Mouse (Mus musculus): ENCODE results near the gene Trpt1. TPM values are rescaled to one million over a fixed set of nuclear protein-coding genes. Genes with fewer than 3 reads are reported as not detected.

Trpt1 gene
- total RNA-seq, 2 experiments from 2014 or later: not detected

DNA sequence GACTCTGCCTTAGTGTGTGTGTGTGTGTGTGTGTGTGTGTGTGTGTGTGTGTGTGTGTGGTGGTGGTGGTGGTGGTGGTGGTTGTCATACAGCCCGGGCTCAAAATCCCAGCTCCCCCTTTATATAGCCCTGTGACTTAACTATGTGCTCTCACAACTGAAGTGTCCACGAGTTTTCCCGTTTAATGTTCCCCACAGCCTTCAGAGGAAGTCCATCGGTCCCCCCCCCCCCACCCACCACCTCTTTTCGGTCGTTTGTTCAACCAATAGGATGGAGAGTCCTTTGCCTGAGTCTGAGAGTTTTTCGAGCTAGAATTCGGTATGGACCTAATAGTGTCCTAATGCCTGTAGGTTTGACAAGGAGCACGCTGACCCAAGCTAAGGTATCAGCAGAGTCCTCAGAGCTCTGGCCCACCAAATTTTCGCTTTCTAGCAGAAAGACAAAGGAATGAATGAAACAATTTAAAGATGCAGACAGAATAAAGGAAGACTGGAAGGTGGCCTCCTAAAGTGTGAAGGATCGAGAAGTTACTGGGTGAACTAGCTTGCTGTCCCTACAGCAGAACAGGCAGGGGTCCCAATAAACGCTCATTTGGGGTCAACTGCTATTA, 22.2 kb upstream of the Trpt1 start:
- ATAC-seq (replicated peaks; ENCODE audit: low FRiP score, poor library complexity, severe bottlenecking): no peak

DNA sequence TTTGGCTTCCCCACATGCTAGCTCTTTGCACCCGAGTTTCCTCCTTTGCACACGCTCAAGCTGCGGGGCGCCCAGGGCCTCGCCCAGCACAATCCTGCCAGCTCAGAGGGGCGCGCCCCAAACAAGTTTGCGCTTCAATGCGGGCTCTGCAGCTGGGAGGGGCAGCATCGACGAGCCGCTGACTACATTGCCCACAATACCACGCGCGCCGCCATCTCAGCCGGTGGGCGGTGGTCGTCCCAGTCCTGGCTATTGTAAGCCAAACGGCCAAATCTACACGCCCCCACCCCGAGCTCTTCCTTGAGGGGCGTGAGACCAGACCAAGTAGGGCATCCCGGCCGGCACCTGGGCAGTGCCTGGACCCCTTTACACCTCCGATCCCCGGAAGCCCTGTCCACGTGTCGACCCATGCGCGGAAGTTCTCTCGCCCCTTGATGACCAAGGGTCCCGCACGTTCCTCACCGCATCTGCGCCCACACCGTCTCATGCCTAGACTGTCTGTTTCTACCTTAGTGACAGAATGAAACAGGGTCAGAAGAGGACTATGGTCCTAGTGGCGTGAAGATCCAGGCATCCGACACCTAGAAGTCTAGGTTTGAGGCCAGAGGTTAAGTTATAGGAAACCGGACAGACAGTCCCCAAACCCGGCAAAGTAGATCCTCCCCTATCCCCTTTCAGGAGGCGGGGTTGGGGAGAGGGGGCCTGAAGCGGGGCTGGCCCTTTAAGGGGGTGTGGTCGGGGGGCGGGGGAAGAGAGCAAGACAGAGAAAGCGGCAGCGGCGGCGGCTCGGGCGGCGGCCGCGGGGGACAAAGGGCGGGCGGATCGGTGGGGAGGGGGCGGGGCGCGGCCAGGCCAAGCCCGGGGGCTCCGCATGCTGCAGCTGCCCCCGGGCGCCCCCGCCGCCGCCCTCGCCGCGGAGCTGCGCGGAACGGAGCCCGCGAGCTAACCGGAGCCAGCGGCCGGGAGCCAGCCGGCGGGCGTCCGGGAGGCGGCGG, 21.4 kb upstream of the Trpt1 start, which contains the start of gene Ppp1r14b:
TSS of gene Ppp1r14b (plus strand) at position 758 of the 995 bp plus-strand sequence.
- peak; percentile 59 for ATAC-seq (replicated peaks; ENCODE audit: low FRiP score, poor library complexity, severe bottlenecking)

DNA sequence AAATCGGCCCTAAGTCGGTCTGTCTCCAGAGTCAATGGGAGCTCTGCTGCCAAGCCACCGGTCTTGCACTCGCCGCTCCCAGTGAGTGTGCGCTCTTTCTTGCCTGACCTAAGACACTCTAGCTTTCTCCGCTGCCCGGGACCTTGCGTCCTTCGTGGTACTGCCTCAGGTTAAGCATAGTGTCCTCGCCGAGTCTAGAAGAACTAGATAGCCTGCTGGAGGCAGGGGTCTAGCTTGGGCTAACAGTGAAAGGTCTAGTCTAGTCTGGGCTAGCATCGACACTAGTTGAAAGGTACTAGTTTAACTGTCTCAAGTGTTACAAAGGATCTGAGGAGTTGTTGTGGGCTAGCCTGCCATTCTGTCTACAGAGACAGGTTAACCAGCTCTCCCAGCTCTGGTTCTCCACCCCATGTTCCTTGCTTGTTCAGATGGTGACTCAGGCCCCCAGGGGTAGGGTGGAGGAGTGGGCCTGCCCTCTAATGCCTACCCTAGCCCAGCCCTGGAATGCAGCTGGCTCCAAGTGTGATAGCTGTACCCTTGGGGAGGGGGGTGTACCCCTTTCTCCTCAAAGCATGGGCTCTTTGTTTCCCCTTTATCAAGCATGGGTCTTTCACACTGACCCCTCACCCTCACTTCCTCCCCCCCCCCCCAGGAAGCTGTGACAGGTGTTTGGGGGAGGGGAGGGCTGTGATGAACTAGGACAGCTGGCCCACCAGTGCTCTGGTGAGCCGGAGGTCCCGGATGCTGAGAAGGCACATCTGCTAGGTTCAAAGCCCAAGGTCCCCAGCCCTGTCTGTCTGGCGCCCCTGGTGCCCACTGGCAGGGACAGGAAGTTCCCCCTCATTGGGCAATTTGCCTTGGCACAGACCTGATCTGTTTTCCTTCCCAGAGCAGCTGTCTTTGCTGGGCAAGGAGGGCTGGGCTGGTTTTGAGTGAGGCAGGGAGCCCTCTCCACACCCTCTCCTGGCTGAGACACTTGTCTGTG, 20.1 kb upstream of the Trpt1 start, which contains the start of gene Plcb3:
TSS of gene Plcb3 (minus strand) at position 934 of the 985 bp plus-strand sequence.
- ATAC-seq (replicated peaks; ENCODE audit: low FRiP score, poor library complexity, severe bottlenecking): no peak

DNA sequence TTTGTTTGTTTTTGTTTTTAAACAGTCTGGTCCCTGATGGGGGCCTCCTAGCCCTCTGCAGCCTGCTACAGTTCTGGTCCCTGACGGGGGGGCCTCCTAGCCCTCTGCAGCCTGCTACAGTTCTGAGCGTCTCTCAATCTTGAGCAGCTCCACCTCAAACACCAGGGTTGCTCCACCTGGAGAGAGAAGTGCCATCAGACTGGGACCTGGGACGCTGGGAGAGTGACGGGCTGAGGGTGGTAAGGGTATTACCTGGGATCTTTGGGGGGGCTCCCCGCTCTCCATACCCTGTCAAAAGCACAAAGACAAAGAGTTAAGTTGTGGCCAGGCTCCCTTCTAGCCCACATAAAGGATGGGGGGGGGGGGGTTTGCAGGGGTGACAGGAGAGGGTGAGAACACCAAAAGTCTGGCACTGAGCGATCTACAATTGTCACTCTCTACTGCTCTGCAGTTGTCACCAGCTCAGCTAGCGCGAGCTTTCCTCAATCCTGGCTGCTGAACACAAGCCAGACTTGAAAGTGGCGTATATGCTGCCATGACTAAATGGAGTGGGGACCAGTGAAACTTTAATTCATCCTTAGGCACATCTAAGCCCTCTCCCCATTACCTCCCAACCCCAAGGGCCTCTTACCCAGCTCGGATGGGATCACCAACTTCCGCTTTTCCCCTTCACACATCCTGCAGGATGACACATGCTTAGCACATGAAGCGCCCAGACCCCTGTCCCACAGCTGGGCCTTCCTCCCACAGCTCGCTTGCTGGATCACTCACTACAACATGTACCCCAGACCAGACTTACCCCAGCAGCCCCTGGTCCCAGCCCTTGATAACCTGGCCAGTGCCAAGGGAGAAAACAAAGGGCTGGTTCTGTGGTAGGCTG, 17.9 kb upstream of the Trpt1 start:
- no peak for ATAC-seq (replicated peaks; ENCODE audit: low FRiP score, poor library complexity, severe bottlenecking)

DNA sequence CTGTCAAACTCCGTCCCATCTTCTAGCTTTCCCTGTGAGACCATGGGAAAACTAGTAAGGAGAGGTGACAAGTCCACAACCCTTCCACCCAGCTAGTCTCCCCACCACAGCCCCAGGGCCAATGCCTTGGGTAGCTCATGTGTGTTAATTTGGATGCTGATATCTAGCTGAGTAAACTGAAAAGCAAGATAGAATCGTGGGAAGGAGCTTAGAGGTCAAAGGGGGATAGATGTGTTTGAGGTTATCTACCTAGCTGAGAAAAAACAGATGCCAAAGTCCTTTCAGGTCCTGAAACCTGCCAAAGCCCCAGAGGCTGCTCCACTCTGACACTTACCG, 17.3 kb upstream of the Trpt1 start:
- no peak for ATAC-seq (replicated peaks; ENCODE audit: low FRiP score, poor library complexity, severe bottlenecking)

DNA sequence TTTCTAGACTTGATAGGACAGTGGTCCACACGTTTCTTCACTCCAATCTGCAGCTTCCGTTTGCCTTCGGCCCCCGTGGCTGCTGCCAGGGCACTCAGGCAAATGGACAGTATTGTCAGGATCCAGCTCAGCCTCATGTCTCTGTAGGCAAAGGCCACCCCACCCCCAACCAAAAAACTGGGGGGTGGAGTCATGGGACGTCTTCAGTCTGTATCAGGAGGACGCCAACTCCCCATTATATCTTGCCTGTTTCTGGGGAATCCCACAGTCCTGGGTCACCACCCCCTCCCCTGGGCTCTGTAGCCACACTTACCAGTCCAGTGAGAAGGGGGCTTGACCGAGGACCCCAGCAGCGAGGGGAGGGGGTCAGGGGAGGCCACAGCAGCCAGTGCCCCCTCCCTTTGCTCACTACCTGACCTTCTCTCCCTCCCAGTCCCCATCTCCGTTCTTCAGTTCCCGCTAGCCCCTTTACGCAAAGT, 16.9 kb upstream of the Trpt1 start:
- no peak for ATAC-seq (replicated peaks; ENCODE audit: low FRiP score, poor library complexity, severe bottlenecking)

DNA sequence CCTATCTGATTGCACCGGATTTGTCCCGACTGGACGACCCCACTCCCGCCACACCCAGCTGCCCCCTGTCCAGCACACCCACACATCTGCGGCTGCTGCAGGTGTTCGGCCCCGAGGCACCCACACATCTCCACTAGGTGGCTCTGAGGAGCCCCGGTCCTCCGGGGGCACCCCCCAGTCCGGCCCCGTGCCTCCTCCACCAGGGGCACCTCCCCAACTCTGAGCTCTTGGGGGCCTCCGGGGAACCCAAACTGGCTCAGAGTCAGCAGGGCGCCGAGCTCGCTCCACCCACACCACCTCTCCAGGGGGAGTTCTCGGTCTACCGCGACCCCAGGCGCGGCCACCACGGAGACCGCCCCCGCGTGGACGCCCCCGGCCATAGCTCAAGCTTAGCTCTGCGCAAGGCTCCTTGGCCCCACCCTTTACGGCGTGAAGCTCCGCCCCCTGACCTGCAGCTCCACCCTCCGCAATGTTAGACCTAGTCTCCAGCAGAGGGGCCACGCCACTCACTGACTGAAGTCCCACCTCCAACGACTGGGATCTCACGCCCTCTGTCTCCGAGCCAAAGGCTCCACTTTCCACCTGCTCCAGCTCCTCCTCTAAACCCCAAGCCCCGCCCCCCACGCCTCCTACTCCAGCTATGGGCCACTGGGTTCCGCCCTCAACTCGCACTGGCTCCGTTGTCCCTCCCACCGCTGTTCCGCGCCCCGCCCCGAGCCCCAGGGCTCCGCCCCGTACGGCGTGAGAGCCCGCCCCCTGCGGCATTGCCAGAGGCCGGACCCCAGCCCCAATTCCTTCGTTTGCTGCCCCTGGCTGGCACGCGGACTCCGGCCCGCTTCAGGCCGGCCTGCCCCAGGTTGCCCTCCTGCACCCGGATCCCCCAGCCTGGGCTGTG, 16.2 kb upstream of the Trpt1 start:
- peak; percentile 84 for ATAC-seq (replicated peaks; ENCODE audit: low FRiP score, poor library complexity, severe bottlenecking)

DNA sequence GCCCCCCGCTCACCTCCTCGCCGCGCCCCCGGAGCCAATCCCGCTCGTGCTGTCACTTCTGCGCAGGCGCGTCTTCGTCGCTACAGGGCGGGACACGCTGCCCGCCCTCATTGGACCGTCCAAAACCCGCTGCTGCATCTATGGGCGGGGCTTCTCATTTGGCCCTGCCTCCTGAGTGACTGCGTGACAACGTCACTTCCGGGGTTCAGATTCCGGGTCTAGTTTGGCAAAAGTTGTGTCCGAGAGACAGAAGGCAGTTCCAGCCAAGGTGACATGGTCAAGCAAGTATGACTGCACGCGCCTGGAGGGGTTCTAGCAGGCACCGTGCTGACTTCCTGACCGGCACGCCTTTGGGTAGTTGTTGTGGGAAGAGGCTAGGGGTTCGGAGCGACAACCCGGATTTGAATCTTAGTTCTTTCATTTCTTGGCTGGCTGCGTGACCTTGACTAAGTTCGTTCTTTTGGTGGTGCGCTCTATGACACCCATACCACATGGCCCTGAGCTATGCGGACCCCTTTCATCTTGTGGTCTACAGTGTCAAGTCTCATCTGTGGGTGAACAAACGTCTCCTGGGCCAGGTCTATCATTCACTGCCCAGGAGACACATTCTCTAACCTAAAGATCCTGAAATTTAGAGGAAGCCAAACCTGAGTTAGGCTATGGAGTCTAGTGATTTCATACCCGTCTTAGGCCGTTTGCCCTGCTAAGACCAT, 15.4 kb upstream of the Trpt1 start, which contains the start of gene Fkbp2:
TSS of gene Fkbp2 (minus strand) at position 121 of the 713 bp plus-strand sequence.
- ATAC-seq (replicated peaks; ENCODE audit: low FRiP score, poor library complexity, severe bottlenecking): peak; percentile 82

DNA sequence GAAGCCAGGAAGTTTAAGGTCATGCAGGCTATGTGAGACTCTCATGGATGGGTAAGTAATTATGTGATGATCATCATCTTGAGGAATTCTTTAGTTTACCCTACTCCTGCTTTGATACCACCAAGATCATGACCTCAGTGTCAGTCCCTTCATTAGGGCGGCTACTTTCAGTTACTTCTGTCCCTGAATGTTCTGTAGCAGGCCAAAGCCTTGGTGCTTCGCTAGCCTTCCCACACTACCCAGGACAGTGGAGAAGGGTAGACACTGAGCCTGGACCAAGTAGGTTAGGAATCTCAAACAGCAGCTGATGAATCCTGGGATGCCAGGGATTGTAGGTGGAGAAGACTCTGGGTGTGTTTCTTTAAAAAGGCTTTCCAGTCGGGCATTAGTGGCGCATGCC, 14.5 kb upstream of the Trpt1 start:
- no peak for ATAC-seq (replicated peaks; ENCODE audit: low FRiP score, poor library complexity, severe bottlenecking)

DNA sequence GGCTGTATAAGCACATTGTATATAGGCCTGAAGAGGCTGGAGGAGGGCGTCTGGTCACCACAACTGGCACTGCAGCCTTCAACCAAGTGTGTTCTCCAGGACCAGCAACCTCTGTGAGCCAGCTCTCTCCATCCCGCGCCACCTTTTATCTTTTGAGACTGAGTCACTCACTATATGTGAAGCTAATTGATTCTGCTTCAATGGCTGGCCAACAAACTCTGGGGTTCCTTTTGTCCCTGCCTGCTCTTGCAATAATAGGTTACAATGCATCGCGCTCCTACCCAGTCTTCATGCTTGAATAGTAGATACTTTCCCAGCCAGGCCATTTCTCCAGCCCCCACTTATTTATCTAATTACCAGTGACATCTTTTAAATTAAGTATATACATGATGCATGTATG, 12.3 kb upstream of the Trpt1 start:
- ATAC-seq (replicated peaks; ENCODE audit: low FRiP score, poor library complexity, severe bottlenecking): no peak

DNA sequence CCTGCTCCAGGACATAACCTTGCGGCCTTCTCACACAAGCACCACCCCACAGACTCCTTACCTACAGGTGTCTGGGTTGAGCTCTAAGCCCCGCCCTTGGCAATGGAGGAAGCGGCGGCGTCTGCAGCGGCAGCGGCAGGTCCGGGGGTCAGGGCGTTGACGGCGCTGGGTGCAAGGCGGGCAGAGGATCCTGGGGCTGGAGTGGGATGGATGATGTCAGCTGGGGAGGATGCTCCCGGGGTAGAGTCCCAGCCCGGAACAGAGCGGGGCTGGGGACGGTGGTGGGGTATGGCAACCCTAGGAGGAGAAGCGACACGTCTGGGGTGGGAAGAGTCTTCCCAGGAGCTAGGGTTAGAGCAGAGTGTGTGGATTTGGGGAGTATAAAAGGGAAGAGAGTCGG, 10.6 kb upstream of the Trpt1 start:
- ATAC-seq (replicated peaks; ENCODE audit: low FRiP score, poor library complexity, severe bottlenecking): no peak

DNA sequence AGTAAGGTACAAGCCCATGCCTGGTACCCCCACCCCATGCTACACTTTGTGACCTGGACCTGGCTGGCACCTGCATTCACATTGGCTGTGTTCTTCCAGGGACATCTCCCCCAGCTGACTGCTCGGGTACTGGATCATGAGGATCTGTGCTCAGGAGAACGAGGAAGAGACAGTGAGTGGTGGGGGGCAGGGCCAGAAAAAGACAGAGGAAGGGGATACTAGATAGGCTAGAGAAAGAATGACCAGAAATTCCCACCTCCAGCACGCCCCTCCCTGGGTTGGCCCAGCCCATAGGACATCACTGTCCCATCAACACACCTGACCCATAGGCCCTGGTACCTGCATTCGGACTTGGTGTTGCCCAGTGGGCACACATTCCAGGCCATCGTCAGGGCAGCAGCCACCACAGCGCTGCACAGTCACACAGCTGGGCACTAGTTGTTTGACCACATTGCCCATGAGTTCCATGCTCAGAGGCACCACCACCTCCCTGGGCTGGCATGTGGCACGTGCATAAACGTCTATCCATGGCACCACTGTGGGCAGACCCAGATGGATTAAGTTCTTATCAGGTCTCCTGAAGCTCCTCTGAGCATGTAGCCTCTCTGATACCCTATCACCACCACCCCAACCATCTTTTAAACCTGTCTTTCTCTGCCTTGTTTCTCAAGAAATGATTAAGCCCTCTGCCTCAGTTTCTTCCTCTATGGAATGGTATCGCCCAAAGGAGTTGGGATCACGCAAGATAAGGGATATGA, 9.8 kb upstream of the Trpt1 start:
- ATAC-seq (replicated peaks; ENCODE audit: low FRiP score, poor library complexity, severe bottlenecking): peak; percentile 13; the same call in 1 of the 2 replicates

DNA sequence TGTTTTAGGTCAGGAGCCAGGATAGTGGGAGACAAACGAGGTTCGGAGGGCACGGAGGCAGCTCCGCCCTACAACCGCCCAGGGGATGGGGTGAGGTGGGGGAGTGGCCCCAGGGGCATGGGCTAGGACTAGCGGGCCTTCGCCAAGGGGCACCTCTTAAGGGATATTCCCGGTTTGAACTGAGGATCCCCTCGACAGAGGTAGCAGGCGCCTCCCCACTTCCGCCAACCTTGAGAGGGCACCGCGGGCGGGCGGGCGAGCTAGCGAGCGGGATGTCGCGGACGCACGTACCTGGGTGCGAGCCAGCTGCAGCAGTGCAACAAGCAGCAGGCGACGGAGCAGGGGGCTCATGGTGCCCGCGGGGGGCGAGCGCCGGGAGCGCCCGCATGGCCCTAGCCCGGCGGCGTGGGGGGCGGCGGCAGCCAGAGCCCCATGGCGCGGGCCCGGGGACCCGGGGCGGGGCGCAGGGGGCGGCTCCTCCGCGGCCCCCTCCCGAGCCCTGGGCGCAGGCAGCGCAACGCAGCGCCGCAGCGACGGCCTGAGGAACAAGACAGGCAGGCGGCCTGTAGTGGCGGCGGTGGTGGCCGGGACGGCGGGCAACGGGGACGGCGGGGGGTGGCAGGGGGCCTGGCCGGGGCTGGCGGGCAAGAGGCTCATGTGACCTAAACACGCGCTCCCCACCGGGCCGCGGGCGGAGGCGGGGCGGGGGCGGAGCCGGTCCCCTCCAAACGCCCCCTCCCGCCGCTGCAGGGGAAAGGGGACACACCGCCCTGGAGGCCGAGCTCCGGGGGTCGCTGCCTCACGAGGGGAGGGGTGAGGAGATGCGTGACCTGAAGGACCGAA, 8.6 kb upstream of the Trpt1 start, which contains the start of gene Vegfb:
TSS of gene Vegfb (minus strand) at position 591 of the 843 bp plus-strand sequence.
- peak; percentile 52; the same call in 1 of the 2 replicates for ATAC-seq (replicated peaks; ENCODE audit: low FRiP score, poor library complexity, severe bottlenecking)

DNA sequence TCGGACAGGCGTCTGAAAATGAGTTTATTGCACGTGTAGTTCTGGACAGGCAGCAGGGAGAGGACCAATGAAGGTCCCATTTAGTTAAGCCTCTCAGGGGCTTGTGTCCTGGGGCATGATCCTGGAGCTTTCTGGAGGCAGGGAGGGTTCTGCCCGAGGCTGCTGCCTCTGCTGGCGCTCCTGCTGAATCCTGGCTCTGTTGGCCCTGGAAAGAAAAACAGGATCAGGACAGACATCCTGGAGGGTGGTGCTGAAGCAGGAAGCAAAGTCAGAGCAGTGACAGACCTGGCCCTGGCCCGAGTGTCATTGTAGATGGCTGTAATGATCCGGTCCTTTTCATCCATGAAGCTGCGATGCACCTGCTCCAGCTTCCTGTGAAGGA, 8.0 kb upstream of the Trpt1 start:
- ATAC-seq (replicated peaks; ENCODE audit: low FRiP score, poor library complexity, severe bottlenecking): no peak

DNA sequence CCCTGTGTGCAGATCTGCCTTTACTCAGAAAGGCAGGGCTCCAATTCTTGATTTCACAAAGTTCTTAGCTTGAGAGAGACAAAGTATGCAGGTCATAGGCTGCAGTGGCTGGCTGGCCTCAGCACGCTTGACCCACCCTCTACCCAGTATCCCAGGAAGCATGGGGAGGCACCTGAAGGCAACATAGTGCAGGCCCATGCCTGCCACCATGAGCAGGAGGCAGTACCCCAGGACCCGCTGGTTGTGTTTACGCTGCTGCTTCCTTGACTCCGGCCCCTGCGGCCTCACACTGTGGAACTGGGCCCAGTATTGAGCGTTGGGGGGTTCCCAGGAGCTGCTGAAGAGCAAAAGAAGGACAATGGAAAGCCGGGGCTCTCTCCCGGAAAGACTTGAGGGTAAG, 6.7 kb upstream of the Trpt1 start:
- no peak for ATAC-seq (replicated peaks; ENCODE audit: low FRiP score, poor library complexity, severe bottlenecking)
